Mouse (Mus musculus): ENCODE results near the gene Aff2.

- no peak for TF ChIP-seq CTCF (IDR thresholded peaks at IDR 0.05; ENCODE audit: control insufficient read depth, insufficient read depth, insufficient read length)
- no peak for TF ChIP-seq MAX (IDR thresholded peaks at IDR 0.05)
Measured at GRCm38 (mm10) chrX:69415043-69415442, 54.9 kb downstream of the Aff2 start.

All from C2C12 (cell line).